Mouse (Mus musculus): ENCODE data around the gene Ahdc1.

GRCm38 (mm10) chr4:133016677-133017415 lies 5.8 kb downstream of the Ahdc1 start:
- TF ChIP-seq MYC (IDR thresholded peaks at IDR 0.05; ENCODE audit: low read depth, low read length) (no peak), CTCF (IDR thresholded peaks at IDR 0.05 in 2 of 3, conservative IDR thresholded peaks at IDR 0.05 in 1 of 3; ENCODE audit: control insufficient read depth in 1 of 3, insufficient read depth in 1 of 3, low read depth in 2 of 3, low read length in 3 of 3, poor library complexity in 1 of 3, severe bottlenecking in 1 of 3) (no peak)

Data from MEL (cell line).